Mouse (Mus musculus): ENCODE measurements at regions not wholly inside any gene's neighbourhood (a gene's known extent, or its start where the extent isn't known, plus 50 kb on each side); places are given as distances from the start of the nearest gene placed in this dataset.
"Not testable (repeated sequence)": the region's sequence is repeated elsewhere in the genome, so short reads cannot be mapped to it uniquely, and the experiment has no call there.

DNA sequence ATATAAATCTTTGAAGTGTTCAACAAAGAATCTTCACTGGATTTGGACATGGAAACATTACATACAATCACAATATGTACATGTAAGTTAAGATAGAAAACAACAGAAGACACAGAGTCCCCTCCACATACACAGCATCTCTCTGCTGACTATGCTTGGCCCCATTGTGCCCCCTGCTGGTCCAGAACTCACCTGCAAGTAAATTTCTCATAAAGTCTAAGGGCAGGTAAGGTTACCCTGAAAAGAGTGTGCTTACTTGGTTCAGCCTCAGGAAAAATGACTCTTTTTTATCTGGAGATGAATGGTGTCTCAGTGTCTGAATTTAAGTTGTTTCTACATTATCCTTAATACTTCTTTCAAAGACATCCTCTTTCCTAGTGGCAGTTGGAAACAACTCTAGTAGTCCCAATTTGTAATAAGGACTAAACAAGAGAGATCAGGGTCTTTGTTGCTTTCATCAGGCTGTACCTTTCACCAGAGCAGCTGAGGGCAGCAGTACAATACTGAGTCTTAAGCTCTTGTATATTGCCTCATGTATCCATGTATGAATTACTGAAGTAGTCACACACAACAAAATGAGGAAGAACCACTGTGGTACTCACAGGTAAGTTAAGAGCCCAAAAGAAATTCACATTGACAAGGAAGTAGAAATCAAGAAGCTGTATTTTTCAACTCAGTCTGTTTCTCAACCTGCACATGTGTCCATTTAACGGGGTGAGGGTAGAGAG is 538.7 kb upstream of the Zfp386 start:
- DNase-seq (ENCODE audit: low read depth in 2 of 2, low spot score in 2 of 2) = peak in 1 of 2 experiments; percentile 23

DNA sequence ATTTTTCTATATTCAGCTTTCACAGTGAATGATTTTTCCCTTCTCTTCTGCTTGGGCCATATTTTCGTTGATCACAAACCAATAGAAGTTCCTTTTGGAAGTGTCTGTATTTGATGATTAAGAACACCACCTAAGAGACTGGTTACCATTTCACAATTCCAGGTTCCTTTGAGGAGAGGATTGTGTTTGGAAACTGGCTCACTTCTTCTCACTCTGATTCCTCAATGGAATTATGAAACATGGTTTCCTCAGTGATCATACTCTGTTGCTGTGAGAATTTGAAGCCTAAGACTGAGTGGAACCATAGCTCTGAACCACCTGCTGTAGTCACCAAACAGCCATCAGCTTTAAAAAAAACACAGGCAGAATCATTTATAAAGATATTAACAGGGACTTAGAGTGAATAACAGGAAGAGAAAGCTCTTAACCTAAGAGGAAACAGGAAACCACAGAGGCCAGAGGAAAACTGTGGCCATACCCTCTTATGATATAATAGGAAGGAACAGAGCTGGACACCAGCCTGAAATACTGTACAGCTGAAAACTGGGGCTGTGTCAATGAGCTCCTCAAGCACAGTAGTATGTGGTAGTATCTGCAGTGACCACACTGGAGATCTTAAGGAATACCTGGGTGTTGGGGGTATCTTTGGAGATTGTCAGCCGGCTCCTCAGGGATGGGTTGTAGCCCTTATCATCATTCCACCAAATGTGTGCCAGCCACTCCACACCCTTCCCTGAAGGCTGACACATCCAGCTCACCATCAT is 528.6 kb upstream of the Zfp386 start:
- DNase-seq (ENCODE audit: low read depth in 2 of 2, low spot score in 2 of 2) = not testable (repeated sequence)

DNA sequence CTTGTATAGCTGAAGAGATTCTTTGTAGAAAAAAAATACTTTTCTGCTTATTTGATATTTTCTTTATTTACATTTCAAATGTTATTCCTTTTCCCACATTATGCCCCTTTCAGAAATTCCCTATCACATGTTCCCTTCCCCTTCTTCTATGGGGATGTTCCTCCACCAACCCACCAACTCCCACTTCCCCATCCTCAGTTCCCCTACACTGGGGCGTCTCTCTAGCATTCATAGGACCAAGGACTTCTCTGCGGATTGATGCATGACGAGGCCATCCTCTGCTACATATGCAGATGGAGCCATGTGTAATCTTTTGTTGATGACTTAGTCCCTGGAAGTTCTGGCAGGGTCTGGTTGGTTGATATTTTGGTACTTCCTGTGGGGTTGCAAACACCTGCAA is 520.5 kb upstream of the Zfp386 start:
- no peak for DNase-seq (ENCODE audit: low read depth in 2 of 2, low spot score in 2 of 2)

DNA sequence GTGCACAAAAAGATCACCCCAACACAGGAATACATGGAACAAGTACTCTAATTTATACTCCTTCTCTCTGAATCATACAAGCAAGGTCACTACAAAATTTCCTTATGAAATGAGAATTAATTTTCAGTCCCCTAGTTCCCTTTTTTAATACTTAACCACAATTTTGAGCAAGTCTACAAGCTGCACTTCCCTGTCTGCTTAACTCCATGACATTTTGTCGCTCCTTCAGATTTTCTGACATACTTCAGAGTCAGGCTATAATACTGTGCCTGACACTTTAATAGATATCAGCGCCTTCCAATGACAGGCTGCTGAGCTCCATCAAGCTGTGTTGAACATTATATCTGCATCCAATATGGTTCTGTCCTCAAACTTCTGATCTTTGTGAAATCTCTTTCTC is 505.0 kb upstream of the Zfp386 start:
- DNase-seq (ENCODE audit: low read depth in 2 of 2, low spot score in 2 of 2) = no peak

DNA sequence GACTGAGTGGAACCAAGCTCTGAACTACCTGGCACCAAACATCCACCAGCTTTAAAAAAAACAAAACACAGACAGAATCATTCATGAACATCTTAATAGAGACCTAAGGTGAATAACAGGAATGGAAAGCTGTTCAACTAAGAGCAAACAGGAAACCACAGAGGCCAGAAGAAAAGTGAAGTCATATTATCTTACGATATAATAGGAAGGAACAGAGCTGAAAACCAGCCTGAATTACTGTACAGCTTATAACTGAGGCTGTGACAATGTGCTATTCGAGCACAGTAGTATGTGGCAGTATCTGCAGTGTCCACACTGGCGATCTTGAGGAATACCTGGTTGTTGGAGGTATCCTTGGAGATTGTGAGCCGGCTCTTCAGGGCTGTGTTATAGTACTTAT is 480.6 kb upstream of the Zfp386 start:
- DNase-seq (ENCODE audit: low read depth in 2 of 2, low spot score in 2 of 2) = not testable (repeated sequence)

DNA sequence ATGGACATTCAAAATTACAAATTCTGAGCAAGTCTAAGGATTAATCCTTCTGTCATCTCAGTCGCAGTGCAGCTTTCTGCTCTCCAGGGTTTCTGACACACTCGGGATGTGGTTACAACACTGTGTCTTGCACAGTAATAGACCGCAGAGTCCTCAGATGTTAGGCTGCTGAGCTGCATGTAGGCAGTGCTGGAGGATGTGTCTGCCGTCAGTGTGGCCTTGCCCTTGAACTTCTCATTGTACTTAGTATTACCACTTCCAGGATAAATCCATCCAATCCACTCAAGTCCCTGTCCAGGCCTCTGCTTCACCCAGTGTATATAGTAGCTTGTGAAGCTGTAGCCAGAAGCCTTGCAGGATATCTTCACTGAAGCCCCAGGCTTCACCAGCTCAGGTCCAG is 454.5 kb upstream of the Zfp386 start:
- not testable (repeated sequence) for DNase-seq (ENCODE audit: low read depth in 2 of 2, low spot score in 2 of 2)

DNA sequence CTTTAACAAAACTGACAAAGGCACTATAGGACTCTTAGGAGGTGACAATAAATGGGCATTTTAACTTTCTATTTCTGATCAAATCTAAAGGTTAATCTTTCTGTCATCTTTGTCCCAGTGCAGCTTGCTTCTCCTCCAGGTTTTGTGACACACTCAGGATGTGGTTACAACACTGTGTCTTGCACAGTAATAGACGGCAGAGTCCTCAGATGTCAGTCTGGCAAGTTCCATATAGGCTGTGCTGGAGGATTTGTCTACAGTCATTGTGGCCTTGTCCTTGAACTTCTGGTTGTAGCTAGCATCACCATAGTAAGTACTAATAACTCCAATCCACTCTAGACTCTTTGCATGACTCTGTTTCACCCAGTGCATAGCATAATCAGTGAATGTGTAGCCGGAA is 443.8 kb upstream of the Zfp386 start:
- no peak for DNase-seq (ENCODE audit: low read depth in 2 of 2, low spot score in 2 of 2)

DNA sequence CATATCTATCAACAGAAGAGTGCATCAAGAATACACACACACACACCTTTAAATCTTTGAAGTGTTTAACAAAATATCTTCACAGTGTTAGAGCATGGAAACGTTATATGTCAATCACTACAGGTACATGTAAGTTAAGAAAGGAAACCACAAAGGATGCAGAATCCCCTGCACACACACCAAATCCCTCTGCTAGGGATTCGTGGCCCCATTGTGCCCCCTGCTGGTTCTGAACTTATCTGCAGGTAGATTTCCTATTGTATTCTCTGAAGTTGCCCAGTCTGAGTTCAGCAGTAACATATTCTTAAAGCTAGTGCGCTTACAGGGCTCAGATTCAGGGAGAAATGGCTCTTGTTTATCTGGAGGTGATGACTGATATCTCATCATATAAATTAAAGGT is 442.6 kb upstream of the Zfp386 start:
- DNase-seq (ENCODE audit: low read depth in 2 of 2, low spot score in 2 of 2) = peak; percentile 15 to 19

DNA sequence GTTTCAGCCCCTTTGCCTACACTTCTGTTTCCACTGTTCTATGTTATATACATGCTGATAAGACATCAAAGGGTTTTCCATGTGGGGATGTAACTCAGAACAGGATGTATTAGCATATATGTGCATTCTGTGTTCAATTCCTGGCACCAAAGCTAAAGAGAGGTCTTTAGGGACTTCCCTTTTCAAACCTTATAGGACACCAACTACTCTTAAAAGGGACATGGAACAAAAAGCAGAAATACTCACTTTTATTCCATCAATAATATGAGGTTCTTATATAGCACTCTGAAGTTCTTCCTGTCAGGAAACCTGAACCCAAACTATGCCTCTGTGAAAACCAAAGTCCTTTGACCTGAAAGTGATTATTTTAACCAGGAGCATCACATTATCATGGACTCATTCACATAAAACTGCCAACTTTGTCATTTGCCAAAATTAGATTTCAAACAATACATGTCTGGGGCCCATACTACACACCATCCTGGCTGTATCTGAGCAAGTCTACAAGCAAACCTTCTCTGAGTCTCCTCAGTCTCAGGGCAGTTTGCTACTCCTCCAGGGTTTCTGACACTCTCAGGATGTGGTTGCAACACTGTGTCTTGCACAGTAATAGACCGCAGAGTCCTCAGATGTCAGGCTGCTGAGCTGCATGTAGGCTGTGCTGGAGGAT is 424.8 kb upstream of the Zfp386 start:
- DNase-seq (ENCODE audit: low read depth in 2 of 2, low spot score in 2 of 2) = not testable (repeated sequence)

DNA sequence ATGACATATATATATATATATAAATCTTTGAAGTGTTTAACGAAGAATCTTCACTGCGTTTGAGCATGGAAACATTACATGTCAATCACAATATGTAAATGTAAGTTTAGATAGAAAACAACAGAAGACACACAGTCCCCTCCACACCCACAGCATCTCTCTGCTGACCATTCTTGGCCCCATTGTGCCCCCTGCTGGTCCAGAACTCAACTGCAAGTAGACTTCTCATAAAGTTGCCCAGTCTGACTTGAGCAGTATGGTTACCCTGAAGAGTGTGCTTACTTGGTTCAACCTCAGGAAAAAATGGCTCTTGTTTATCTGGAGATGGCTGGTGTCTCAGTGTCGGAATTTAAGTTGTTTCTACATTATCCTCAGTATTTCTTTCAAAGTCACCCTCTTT is 423.3 kb upstream of the Zfp386 start:
- peak; percentile 16 to 43 for DNase-seq (ENCODE audit: low read depth in 2 of 2, low spot score in 2 of 2)

DNA sequence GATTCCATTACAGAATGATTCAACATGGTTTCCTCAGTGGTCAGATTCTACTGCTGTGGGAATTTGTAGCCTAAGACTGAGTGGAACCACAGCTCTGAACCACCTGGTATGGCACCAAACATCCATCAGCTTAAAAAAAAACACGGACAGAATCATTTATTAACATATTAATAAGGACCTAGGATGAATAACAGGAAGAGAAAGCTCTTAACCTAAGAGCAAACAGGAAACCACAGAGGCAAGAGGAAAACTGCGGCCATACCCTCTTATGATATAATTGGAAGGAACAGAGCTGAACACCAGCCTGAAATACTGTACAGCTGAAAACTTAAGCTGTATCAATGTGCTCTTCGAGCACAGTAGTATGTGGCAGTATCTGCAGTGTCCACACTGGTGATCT is 399.9 kb upstream of the Zfp386 start:
- DNase-seq (ENCODE audit: low read depth in 2 of 2, low spot score in 2 of 2) = no peak

DNA sequence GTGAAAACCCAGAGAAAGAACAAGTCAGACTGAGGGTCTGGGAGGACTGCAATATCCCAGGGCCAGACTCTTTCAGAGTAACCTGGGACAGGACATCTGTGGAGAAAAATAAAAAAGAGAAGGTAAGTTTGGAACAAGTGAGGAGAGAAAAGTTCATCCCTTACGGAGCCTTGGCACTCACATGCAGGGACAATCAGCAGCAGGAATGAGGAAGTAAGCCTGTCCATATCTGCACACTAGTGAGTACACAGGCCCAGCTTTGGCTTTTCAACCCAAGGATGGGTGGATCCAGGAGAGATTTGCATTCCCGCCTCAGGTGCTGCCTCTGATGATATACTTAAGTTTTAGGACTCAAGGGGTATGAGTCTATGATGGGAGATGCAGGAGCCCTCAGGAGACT is 399.4 kb upstream of the Zfp386 start:
- not testable (repeated sequence) for DNase-seq (ENCODE audit: low read depth in 2 of 2, low spot score in 2 of 2)

DNA sequence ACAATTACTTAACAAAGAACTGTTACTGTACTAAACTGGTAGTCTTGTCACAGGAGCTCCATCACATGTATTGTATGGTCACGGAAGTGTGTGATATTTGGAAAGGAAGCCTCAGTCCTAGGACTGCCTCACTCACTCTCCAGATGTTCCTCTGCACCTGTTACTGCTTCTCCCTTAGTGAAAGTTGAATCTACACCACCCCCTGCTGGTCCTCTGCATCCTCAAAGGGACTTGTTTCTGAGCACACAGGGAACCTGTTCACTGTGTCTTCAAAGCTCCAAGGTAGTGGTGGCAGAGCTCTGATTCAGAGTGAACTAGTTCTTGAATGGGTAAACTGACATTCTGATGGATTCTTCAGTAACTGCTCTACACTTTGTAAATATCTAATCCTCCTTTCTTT is 391.7 kb upstream of the Zfp386 start:
- DNase-seq (ENCODE audit: low read depth in 2 of 2, low spot score in 2 of 2) = no peak

DNA sequence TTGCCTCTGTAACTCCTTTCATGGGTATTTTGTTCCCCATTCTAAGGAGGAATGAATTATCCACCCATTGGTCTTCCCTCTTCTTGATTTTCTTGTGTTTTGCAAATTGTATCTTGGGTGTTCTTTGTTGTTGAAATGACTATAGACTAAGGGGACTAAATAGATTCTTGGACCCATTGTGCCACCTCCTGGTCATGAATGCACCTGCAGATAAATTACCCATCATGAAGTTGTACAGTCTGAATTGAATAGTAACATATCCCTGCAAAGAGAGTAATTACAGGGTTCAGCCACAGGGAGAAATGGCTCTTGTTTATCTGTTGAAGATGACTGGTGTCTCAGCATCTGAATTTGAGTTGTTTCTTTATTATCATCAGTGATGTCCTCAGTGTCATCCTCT is 383.4 kb upstream of the Zfp386 start:
- DNase-seq (ENCODE audit: low read depth in 2 of 2, low spot score in 2 of 2) = not testable (repeated sequence)

DNA sequence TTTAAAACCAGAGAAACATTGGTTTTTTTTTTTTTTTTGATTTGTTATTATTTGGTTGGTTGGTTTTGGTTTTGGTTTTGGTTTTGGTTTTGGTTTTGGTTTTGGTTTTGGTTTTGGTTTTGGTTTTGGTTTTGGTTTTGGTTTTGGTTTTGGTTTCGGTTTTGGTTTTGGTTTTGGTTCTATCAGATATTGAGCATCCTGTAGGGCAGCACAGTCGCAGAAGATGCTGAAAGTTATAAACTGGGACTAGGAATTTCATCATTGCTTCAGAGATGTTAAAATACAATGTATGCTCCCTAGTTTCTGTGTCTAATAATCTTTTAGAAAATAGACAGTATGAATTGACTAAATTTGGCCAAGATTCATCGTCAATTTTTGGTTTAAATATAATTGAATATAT is 375.8 kb upstream of the Zfp386 start:
- DNase-seq (ENCODE audit: low read depth in 2 of 2, low spot score in 2 of 2) = not testable (repeated sequence)

DNA sequence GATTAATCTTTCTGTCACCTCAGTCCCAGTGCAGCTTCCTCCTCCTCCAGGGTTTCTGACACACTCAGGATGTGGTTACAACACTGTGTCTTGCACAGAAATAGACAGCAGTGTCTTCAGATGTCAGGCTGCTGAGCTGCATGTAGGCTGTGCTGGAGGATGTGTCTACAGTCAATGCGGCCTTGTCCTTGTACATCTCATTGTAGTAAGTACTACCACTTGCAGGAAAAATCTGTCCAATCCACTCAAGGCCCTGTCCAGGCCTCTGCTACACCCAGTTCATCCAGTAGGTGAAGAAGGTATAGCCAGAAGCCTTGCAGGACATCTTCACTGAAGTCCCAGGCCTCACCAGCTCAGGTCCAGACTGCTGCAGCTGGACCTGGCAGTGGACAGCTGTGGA is 355.7 kb upstream of the Zfp386 start:
- no peak for DNase-seq (ENCODE audit: low read depth in 2 of 2, low spot score in 2 of 2)

DNA sequence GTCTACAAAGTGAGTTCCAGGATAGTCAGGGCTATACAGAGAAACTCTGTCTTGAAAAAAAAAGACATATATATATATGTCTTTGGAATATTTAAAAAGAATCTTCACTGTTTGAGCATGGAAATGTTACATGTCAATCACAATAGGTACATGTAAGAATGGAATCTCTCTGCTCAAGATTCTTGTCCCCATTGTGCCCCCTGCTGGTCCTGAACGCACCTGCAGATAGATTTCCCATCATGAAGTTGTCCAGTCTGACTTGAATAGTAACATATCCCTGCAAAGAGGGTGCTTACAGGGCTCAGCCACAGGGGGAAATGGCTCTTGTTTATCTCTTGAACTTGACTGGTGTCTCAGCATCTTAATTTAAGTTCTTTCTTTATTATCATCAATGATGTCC is 337.7 kb upstream of the Zfp386 start:
- DNase-seq (ENCODE audit: low read depth in 2 of 2, low spot score in 2 of 2) = not testable (repeated sequence)

DNA sequence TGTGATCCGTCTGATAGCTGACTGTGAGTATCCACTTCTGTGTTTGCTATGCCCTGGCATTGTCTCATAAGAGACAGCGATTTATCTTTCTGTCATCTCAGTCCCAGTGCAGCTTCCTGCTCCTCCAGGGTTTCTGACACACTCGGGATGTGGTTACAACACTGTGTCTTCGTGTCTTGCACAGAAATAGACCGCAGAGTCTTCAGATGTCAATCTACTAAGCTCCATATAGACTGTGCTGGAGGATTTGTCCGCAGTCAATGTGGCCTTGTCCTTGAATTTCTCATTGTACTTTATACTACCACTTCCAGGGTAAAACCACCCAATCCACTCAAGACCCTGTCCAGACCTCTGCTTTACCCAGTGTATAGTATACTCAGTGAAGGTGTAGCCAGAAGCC is 305.5 kb upstream of the Zfp386 start:
- peak in 1 of 2 experiments; percentile 8 for DNase-seq (ENCODE audit: low read depth in 2 of 2, low spot score in 2 of 2)

DNA sequence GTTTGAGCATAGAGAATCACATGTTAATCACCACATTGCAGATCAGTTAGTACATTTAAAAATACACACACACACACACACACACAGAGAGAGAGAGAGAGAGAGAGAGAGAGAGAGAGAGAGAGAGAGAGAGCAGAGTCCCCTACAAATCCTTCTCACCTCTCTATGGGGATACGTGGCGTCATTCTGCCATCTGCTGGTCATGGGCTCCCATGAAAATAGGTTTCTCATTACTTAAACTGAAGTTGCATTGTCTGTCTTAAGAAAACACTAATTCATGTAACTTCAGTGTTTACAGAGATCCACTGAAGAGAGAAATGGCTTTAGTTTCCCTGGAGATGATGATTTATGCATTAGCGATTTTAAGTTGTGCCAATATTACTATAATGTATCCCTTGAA is 297.9 kb upstream of the Zfp386 start:
- peak in 1 of 2 experiments; percentile 37 for DNase-seq (ENCODE audit: low read depth in 2 of 2, low spot score in 2 of 2)

DNA sequence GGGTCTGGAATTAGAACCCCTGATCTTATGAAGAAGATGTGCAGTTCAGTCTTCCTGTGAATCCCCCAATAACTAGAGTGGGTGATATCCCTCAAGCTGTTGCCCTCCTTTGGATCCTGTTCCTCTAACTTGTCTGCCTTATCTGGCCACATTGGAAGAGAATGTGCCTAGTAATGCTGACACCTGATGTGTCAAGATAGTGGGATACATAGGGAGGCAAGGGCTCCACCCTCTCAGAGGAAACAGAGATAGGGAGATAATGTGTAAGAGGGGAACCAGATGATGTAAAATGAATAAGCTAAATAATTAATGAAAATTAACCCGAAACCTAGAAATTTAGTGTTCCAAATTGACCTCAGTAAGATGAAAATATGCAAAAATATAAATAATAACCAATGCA is 294.4 kb upstream of the Zfp386 start:
- not testable (repeated sequence) for DNase-seq (ENCODE audit: low read depth in 2 of 2, low spot score in 2 of 2)

DNA sequence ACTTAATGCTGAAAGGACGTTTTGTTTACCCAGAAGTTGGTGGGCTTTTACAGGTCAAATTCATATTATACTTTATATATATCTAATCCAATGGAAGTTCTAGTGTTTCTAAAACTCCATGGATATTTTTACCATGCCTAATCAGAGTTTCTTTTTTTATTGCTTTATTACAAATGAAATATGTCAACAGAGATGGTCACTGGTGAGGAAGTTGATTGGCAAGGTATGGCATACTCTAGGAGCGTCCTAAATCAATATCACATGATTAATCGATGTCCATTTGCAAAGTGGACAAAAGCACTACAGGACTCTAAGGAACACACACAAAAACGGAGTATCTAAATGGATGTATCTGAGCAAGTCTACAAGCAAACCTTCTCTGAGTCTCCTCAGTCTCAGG is 290.0 kb upstream of the Zfp386 start:
- DNase-seq (ENCODE audit: low read depth in 2 of 2, low spot score in 2 of 2) = not testable (repeated sequence)

DNA sequence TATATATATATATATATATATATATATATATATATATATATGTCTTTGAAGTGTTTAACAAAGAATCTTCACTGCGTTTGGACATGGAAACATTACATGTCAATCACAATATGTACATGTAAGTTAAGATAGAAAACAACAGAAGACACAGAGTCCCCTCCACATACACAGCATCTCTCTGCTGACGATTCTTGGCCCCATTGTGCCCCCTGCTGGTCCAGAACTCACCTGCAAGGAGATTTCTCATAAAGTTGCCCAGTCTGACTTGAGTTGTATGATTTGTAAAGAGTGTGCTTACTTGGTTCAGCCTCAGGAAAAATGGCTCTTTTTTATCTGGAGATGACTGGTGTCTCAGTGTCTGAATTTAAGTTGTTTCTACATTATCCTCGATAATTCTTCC is 288.5 kb upstream of the Zfp386 start:
- peak; percentile 2 to 37 for DNase-seq (ENCODE audit: low read depth in 2 of 2, low spot score in 2 of 2)

All from CD8-positive naive resting alpha-beta T cell, adult 2 months (primary cell).